Mouse (Mus musculus) activated CD4-positive, CD25-positive, alpha-beta regulatory T cell, adult 4 months (primary cell): ENCODE data around the gene Foxc2. TPM values are rescaled to one million over a fixed set of nuclear protein-coding genes. Genes with fewer than 3 reads are reported as not detected.

Experiments
- ATAC-seq: one replicate; pipeline ENCODE4 v1.8.0; 2017
- polyA plus RNA-seq, 2 experiments: library from polyadenylated mRNA; unstranded; fragments of 100-300 nt; shearing (Covaris generic); gene quantifications; one replicate each; pipeline ENCODE4 v1.2.1; 2017

The Foxc2 gene
- not detected for polyA plus RNA-seq

DNA sequence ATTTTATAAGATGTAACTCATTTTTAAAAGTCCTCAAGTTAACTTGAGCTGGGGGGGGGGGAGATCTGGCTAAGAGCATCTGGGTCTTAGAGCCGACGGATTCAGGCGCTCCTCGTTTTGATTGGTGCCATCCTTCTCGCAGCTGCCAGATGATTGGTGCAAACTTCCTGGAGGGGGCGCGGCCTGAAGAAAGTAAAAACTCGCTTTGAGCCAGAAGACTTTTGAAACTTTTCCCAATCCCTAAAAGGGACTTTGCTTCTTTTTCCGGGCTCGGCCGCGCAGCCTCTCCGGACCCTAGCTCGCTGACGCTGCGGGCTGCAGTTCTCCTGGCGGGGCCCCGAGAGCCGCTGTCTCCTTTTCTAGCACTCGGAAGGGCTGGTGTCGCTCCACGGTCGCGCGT is at the start of gene Foxc2:
TSS of gene Foxc2 (plus strand) at position 224 of the 400 bp plus-strand sequence.
- peak; percentile 60 for ATAC-seq

DNA sequence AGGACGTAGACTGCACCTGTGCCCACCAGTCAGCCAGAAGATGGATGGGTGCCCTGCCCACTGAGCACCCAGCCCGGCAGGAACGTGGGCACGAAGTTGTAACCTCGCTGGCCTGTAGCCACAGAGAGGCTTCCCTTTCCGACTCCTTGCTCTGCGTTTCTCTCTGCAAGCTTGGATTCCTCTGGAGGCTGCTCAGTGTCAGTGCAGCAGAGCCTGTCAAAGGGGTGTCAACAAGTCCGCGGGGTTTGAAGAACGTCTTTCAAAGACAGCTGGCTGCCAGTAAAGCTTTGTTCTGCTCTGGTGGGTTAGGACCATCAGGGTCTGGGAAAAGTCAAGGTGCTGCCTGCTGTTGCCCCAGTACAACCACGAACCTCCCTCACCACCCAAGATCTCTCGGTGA is 44.5 kb upstream of the Foxc2 start:
- no peak for ATAC-seq

DNA sequence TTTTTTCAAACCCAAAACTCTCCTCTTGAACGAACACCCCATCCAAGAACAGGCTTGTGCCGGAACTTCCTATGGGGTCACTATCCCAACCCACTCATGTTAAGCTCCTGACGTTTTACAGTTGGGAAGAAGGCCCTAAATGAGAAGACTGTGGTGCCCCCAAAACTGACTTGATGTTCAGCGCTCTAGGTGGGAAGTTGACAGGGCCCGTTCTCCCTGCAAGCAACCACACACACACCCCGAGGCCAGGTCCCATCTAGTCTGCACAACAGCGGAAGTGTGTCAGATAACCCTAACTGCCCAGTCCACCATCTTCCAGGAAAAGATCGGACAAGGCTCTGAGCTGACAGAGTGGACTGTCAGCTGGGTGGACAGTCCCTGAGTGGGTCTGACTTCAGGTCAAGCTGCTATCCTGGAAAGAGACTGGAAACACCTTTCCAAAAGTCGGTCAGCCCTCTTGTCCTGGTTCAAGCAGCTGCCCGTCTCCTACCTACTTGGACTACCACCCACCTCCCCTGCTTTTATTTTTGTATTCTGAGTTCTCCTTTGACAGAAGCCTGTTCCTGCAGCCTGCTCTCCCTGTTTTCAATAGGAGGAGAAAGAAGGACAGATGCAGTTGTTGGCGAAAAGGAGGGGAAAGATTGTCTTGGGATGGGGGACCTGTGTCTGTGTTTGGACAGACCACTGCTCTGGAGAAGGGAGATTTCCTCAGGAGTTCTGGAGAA is 43.4 kb upstream of the Foxc2 start:
- no peak for ATAC-seq

DNA sequence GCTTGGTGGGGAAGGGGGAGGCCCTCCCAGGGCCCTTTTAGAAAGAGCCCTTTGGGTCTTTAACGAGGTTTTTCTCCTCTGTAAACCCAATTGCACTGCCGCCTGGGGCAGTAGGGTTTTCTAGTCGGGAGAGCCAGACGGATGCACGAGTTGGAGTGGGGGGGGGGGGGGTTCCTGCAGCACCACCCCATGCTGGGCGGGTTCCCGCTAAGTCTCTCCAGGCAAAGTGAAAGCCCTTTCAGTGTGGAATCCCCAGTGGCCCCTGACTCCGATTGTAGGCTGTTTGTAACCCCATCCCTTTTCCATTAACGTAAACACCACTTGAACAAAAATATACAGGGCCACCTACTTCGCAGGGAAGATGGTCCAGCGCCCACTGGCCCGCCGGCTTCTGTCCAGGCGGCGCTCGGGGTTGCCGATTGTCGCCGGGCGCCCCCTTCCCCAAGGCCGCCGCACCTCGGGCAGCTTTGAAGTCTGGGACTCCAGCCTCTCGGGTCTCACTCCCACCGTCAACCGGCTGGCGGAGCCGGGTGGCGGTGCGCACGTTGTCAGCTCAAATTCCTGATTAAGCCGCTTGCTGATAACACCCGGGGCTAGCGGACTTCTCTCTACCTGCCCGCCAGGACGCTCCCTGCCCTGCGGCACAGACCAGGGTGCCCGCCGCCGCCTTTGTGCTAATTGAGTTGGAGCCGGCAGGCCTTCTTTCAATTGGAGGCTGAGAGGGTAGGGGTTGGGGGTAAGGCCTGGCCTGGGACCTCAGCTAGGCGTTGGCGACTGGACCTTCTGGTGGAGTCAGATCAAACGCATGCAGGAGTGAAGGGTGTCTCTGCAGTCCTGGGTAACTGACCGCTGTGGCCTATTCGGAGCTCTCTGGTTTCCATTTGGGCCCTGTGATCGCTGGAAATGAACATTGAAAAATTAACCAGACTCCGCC is 42.5 kb upstream of the Foxc2 start:
- no peak for ATAC-seq

GRCm38 (mm10) chr8:121074108-121074847 is 41.7 kb upstream of the Foxc2 start:
- no peak for ATAC-seq

DNA sequence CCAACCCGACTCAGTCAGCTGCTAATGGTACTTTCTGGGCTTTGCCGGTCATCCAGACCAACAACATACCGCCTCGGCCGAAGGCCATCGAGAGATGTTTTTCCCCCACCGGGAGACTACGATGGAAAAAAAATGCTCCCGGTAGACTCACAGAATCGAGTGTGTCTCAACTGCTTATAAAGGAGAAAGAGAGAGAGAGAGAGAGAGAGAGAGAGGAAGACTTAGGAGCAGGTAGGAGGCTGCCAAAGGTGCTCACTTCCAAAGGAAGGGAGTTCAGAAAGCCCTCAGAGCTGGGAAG is 41.2 kb upstream of the Foxc2 start:
- no peak for ATAC-seq

- ATAC-seq: no peak
Measured at GRCm38 (mm10) chr8:121075936-121076335, 40.0 kb upstream of the Foxc2 start.

DNA sequence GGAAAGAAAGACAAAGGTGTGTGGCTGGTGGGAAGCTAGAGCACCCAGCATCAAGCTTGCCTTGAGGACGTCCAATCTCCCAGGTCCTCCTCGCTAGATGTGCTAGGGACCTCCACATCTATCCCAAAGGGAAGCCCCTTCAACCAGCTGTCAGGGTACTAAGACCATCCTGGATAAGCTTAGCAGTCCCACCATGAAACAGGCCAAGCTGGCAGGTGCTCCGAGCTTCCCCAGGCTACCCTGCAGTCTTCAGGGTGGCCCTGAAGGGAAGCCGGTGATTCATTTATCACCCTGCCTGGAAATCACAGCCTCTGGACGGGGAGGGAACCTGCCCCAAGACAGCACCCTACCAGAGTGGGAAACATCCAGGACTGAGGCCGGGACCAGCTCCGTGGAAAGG is 39.4 kb upstream of the Foxc2 start:
- no peak for ATAC-seq

DNA sequence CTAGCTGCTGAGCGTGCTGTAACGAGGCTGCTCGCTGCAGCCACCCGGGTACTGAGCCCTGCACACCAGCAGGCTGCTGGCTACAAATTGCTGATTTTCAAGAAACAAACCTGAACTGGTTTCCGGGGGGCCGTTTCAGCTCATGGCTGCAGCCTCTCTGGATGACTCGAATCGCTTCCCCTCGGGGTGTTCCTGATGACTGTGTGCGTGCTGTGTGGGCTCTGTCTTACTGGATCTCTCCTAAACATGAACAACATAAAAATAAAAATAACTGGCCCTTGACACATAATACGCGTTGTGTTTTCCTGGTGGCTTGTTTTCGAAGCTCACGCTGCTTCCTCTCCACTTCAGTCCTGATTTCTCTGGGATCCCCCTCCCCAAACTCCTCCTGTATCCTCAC is 37.2 kb upstream of the Foxc2 start:
- ATAC-seq: no peak

- no peak for ATAC-seq
Measured at GRCm38 (mm10) chr8:121079201-121079600, 36.8 kb upstream of the Foxc2 start.

DNA sequence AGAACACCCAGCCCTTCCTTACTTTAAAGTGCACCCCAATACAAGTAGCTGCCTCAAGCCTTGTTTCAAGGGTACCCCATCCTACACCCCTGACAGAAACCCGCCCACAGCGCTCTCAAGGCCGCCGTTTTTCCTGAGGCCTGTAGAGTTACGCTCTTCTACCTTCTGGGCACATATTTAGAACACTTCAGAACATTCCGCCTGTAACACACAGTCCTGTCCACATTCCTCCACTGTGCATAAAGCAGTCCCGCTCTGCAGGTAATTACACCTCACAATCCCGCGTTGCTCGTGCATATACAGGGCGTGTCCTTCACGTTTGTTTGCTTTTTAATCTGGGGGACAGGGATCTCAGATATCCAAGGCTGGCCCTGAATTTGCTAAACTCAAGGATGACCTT is 36.0 kb upstream of the Foxc2 start:
- ATAC-seq: no peak

DNA sequence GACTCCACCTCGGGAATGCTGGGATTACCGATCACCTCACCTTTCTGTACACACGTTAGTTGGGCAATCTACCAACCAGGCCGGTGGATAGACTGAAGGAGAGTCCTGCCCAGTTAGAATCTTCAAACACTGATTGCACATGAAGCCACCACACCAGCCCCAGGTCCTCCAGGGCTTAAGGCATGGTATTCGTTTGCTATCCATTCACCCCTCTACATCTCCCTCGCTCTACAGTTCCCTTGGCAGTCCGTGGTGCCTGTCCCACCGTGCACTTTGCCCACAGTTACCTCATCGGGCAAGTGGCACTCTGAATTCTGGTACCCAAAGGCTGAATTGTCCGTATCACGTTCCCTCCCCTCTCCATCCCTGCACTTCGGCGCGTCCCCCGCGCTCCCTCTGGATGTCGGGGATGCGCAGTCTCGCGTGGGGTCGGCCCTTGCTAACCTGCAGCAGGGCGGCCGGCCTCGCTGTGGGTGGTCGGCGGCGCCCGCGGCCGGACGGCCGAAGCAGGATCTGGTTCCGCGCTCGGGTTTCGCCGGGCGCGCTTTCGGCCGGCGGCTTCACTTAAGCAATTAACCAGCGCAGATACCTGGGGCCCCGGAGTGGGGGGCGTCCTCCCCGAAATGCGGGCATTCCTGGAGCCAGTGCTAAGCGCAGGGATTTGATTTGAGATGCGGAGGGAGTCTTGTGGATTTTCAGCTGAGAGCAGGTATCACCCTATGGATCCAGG is 35.4 kb upstream of the Foxc2 start:
- no peak for ATAC-seq

- no peak for ATAC-seq
Measured at GRCm38 (mm10) chr8:121081398-121081797, 34.6 kb upstream of the Foxc2 start.

- no peak for ATAC-seq
Measured at GRCm38 (mm10) chr8:121082218-121083092, 33.5 kb upstream of the Foxc2 start.

GRCm38 (mm10) chr8:121083093-121083935 is 32.7 kb upstream of the Foxc2 start:
- ATAC-seq: no peak

DNA sequence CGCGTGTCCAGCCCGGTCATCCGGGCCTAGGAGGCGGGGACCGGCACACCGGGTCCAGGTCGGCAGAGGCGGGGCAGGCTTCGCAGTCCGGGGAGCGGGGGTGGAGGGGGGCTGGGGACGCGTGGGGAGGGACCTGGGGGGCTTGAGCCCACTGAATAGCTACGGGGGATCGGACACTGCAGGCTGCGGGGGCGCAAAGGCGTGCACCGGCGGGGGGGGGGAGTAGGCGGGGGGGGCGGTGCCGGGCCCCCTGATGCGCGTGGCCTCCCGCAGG is 32.1 kb upstream of the Foxc2 start:
- no peak for ATAC-seq

GRCm38 (mm10) chr8:121084210-121084951 is 31.6 kb upstream of the Foxc2 start, which contains the start of gene Foxf1:
Gene Foxf1 (plus strand): TSS chr8:121084386.
- no peak for ATAC-seq

DNA sequence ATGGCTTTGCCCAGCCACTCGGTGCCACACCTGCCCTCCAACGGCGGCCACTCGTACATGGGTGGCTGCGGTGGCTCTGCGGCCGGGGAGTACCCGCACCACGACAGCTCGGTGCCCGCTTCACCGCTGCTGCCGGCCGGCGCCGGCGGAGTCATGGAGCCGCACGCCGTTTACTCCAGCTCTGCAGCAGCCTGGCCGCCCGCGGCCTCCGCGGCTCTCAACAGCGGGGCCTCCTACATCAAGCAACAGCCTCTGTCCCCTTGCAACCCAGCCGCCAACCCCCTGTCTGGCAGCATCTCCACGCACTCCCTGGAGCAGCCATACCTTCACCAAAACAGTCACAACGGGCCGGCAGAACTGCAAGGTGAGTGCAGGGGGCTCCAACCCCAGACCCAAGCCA is 31.0 kb upstream of the Foxc2 start:
- no peak for ATAC-seq

GRCm38 (mm10) chr8:121085561-121085960 is 30.4 kb upstream of the Foxc2 start:
- ATAC-seq: no peak
